Mouse (Mus musculus): ENCODE measurements around the gene Spdye4b.

Spdye4b gene

DNA sequence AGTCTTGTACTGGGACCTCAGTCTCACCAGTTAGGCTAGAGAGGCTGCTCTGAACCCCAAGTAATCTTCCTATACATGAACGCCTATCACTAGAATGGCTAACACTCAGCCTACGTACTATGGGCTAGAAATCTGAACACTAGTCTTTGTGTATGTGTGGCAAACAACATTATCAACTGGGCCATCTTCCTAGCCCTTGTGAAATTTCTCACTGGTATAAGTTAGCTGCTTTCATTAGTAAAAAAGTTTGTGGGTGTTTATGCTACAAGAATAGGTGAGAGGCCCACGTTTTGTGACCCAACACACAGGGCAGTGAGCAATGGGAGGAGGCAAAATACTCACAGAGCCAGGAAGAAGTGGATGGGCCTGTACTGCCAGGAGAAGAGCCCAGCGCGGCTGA is 40.2 kb downstream of the Spdye4b start:
- no peak for DNase-seq (ENCODE audit: low read depth, low spot score)

DNA sequence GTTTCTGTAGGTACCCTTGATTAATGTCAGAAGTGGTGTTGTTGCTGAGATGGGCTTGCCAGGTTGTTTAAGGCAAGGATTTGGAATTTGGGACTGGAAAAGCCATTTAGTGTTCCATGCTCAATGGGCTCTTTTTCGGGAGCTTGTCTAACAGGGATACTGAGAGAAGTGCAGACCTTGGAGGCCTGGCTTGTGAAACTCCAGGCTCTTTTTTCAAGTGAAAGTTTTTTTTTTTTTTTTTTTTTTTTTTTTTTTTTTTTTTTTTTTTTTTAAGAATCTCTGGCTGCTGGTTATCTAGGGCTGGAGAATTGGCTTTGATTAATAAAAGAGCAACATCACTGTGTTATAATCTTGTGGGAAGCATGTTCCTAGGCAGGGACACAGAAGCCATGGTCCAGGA is 41.5 kb downstream of the Spdye4b start:
- no peak for DNase-seq (ENCODE audit: low read depth, low spot score)

DNA sequence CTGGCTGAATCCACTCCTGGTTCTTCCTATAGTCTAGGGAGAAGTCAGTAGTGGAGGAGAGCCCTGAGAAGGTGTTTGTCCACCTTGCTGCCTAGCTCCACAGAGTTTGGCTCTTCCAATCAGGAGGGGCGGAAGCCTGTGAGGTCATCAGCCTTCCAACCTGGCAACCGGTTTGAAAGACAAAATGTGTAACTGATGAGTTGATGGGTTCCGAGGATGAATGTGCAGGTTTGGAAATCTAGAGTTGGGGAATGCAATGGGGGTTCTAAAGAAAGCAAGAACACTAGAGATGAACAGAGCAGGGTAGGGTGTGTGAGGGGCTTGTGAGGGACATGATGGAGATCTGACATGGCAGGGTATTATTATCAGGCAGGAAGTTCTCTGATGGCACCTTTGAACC is 46.0 kb downstream of the Spdye4b start, which contains the start of gene Spdye4a:
Gene Spdye4a (minus strand): TSS at position 101 of the 400 bp plus-strand sequence.
- no peak for DNase-seq (ENCODE audit: low read depth, low spot score)

DNA sequence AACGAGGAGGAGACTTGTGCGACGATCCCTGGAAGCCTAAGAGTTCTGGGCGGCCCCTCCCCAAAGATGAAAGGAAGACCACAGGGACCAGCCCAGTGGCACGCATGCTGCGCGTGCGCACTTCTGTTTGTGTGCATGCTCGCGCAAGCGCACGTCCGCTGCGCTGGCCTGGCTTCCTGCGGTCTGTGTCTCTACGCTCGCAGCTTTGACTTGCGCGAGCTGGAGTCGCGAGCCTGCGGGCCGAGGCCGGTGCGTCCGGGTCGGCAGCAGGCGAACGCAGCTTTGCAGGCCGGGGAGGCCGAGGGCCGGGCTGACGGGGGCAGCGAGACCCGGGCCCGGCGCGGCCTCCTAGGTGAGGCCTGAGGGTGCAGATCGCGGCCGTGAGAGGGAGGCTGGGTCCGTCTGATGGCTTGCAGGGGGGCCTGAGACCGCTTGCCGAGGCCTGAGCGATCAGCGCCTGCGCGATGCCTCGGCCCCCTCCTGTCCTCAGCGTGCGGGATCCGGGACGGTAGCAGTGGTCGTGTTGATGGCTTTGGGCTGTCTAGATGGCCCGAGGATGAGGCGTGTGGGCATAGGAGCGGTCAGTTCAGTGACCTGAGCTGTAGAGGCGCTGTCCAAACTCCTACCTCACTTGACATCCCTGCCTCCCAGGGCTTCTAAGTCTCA is 54.3 kb downstream of the Spdye4b start, which contains the start of gene Zfp12:
Gene Zfp12 (plus strand): TSS at position 136 of the 666 bp plus-strand sequence.
- peak; percentile 97 for DNase-seq (ENCODE audit: low read depth, low spot score)

DNA sequence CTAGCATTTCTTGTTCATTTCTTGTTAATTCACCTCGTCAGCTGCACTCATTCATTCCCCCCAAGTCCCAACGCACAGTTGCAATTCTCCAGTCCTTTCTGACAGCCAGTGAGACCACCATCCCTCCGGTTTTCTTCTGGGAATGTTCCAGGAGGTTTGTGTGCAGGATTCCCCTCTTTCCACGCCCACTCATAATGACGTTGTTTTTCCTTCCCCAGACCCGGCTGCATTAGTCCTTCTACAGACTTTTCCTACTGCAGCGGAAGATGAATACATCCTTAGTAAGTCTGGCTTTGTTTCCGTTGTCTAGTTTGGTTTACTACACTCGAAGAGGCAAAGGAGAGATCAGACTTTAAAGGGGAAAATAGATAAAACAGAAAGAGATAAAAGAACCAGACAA is 55.2 kb downstream of the Spdye4b start:
- no peak for DNase-seq (ENCODE audit: low read depth, low spot score)

DNA sequence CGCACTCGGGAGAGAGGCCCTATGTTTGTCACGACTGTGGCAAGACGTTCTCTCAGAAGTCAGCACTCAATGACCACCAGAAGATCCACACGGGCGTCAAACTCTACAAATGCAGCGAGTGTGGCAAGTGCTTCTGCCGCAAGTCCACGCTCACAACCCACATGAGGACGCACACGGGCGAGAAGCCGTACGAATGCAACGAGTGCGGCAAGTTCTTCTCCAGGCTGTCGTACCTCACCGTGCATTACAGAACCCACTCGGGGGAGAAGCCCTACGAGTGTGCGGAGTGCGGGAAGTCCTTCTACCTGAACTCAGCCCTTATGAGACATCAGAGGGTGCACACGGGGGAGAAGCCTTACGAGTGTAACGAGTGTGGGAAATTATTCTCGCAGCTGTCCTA is 64.1 kb downstream of the Spdye4b start:
- DNase-seq (ENCODE audit: low read depth, low spot score), result no peak

DNA sequence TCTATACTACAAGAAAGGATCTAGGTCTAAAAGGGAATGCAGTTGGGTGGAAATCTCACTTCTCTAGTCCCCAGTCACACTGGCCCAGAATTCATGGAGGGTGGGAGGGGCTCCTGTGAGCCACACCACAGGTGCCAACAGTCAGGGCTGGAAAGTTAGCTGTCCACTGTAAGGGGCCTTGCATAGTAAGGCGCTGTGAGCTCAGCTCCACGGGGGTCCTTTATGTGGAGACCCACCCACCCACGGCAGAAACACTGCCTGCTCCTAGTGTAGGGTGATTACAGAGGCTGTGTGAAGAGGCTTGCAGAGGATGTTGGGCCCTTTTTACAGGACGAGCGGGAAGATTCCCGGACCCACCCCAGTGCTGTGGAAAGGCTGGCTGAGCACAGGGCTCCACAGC is 71.2 kb downstream of the Spdye4b start:
- DNase-seq (ENCODE audit: low read depth, low spot score), result no peak

DNA sequence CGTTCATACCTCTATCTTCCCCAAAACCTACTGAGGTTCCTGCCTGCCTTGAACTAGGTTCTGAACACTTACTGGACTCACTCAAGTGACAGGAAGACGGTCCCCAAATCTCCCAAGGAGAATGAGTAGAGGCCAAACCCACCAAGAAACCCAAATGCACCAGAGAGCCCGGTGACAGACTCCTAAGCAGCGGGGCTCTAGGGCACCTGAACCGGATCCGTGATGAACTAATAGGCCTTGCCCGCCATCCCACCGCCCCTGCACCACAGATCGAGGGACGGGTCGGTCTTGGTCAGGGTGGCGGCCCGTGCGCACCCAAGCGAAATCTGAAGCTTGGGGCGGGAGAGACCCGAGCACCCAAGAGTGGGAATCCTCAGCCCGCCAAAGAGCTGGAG is 72.0 kb downstream of the Spdye4b start:
- DNase-seq (ENCODE audit: low read depth, low spot score), result no peak

DNA sequence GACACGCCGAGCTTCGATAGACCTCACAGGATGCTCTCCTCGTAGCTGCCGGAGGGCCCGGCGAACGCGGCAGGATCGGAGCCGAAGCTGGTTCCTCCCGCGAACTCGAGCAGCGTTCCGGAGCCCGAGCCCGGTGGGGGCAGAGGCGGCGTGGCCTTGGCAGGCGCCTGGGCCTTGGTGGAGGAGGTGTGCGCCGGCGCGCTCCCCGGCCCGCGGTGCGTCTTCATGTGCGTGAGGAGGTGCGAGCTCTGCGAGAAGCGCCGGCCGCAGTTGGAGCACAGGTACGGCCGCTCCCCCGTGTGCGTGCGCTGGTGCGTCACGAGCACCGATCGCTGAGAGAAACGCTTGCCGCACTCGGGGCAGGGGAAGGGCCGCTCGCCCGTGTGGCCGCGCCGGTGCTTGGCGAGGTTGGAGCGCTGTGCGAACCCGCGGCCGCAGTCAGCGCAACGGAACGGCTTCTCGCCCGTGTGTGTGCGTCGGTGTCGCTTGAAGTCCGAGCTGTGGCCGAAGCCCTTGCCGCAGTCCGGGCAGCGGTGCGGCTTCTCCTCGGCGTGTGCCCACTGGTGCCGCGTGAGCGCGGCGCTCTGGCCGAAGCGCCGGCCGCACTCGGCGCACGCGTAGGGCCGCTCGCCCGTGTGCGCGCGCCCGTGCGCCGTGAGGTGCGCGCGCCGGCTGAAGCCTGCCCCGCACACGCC is 72.5 kb downstream of the Spdye4b start:
- DNase-seq (ENCODE audit: low read depth, low spot score), result no peak

DNA sequence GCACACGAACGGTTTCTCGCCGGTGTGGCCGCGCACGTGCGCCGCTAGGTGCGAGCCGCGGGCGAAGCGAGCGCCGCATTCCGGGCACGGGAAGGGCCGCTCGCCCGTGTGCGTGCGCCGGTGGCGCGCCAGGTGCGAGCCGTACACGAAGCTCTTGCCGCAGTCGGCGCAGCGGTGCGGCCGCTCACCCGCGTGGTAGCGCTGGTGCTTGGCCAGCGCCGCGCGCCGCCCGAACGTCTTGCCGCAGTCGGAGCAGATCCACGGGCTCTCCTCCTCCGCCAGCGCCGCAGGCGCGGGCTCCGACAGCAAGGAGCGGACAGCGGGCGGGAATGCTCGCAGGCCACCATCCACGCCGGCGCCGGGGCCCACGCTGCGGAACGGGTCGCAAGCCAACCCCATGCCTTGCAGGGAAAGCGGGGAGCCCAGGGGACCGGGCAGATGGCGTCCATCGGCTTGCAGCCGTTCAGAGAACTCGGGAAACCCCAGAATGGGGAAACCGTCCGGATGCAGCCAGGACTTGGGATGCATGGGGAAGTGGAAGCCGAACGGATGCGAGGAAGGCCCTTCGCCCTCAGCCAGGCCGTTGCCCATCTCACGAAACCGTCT is 73.2 kb downstream of the Spdye4b start:
- DNase-seq (ENCODE audit: low read depth, low spot score), result no peak

Data from telencephalon, adult 2 months (tissue).